Mouse (Mus musculus) left cerebral cortex, adult 9 months (tissue): ENCODE measurements at regions not wholly inside any gene's neighbourhood (a gene's known extent, or its start where the extent isn't known, plus 50 kb on each side); places are given as distances from the start of the nearest gene placed in this dataset.

ENCODE experiments used
- DNase-seq, 2 experiments: peaks; one replicate each; pipeline ENCODE4 v3.0.0; 2022; ENCODE audit warnings: low spot score in 2 of 2

GRCm38 (mm10) chr8:25340729-25341128 lies 516.6 kb upstream of the Adam5 start:
- DNase-seq = no peak

GRCm38 (mm10) chr8:25332120-25332607 lies 508.0 kb upstream of the Adam5 start:
- DNase-seq = no peak

- DNase-seq = no peak
Measured at GRCm38 (mm10) chr8:25331161-25331776, 507.1 kb upstream of the Adam5 start.

GRCm38 (mm10) chr8:25329791-25330190 lies 505.6 kb upstream of the Adam5 start:
- no peak for DNase-seq

- DNase-seq = no peak
Measured at GRCm38 (mm10) chr8:25328318-25328717, 504.1 kb upstream of the Adam5 start.

- no peak for DNase-seq
Measured at GRCm38 (mm10) chr8:25326930-25327329, 502.8 kb upstream of the Adam5 start.

- DNase-seq = no peak
Measured at GRCm38 (mm10) chr8:25326257-25326656, 502.1 kb upstream of the Adam5 start.

- DNase-seq = no peak
Measured at GRCm38 (mm10) chr8:25324731-25325130, 500.6 kb upstream of the Adam5 start.

- DNase-seq = no peak
Measured at GRCm38 (mm10) chr8:25323643-25324420, 499.7 kb upstream of the Adam5 start.

GRCm38 (mm10) chr8:25316383-25316782 lies 492.2 kb upstream of the Adam5 start:
- no peak for DNase-seq

- DNase-seq = no peak
Measured at GRCm38 (mm10) chr8:25311811-25312533, 487.8 kb upstream of the Adam5 start.

- DNase-seq = no peak
Measured at GRCm38 (mm10) chr8:25307956-25308355, 483.8 kb upstream of the Adam5 start.

- DNase-seq = no peak
Measured at GRCm38 (mm10) chr8:25307511-25307910, 483.3 kb upstream of the Adam5 start.

- DNase-seq = no peak
Measured at GRCm38 (mm10) chr8:25306769-25307491, 482.8 kb upstream of the Adam5 start.
